Mouse (Mus musculus) liver, embryonic 15.5 days (tissue): ENCODE measurements at regions not wholly inside any gene's neighbourhood (a gene's known extent, or its start where the extent isn't known, plus 50 kb on each side); places are given as distances from the start of the nearest gene placed in this dataset.

ENCODE experiments used
- ATAC-seq: fragments of 200-750 bp; cut with Nextera tagmentation; 2 replicates; pipeline ENCODE4 v1.8.0; 2017; ENCODE audit warnings: moderate number of reproducible peaks, mild to moderate bottlenecking, moderate library complexity; ENCODE audit not compliant: insufficient read depth
- H3K27ac ChIP-seq: fragments of 300-500 bp; sonication (generic); replicated peaks from 2 replicates; pipeline ENCODE4 v1.5.1; 2015; ENCODE audit warnings: mild to moderate bottlenecking, inconsistent platforms
- H3K27me3 ChIP-seq: fragments of 300-500 bp; sonication (generic); 2 replicates; pipeline ENCODE4 v1.6.1; 2015; ENCODE audit warnings: mild to moderate bottlenecking, inconsistent platforms
- H3K36me3 ChIP-seq: fragments of 300-500 bp; sonication (generic); replicated peaks from 2 replicates; pipeline ENCODE4 v1.6.1; 2015; ENCODE audit warnings: moderate library complexity, mild to moderate bottlenecking, inconsistent platforms
- H3K4me1 ChIP-seq: fragments of 300-500 bp; sonication (generic); replicated peaks from 2 replicates; pipeline ENCODE4 v1.6.1; 2015; ENCODE audit warnings: inconsistent platforms
- H3K4me2 ChIP-seq: fragments of 300-500 bp; sonication (generic); 2 replicates; pipeline ENCODE4 v1.6.1; 2015; ENCODE audit warnings: moderate library complexity, mild to moderate bottlenecking, inconsistent platforms
- H3K4me3 ChIP-seq: fragments of 300-500 bp; sonication (generic); replicated peaks from 2 replicates; pipeline ENCODE4 v1.5.1; 2015; ENCODE audit warnings: mild to moderate bottlenecking, inconsistent platforms
- H3K9ac ChIP-seq: fragments of 300-500 bp; sonication (generic); 2 replicates; pipeline ENCODE4 v1.6.1; 2015; ENCODE audit warnings: moderate library complexity, mild to moderate bottlenecking, inconsistent platforms
- H3K9me3 ChIP-seq: fragments of 300-500 bp; sonication (generic); replicated peaks from 2 replicates; pipeline ENCODE4 v1.6.1; 2016; ENCODE audit warnings: inconsistent platforms
- WGBS: fragments of 180-500 bp; shearing (Covaris S2); methylation state at CpG from one replicate; pipeline ENCODE4 v1.1.7; 2015; ENCODE audit warnings: mixed read lengths; ENCODE audit not compliant: insufficient replicate concordance; 5-methylcytosine and 5-hydroxymethylcytosine counted together

GRCm38 (mm10) chr9:86961663-86962062 lies 53.7 kb upstream of the Ripply2 start:
- 46% methylated on average over 3 of the region's 3 CpGs for WGBS
- Histone ChIP-seq H3K4me1 (no peaks in the 10 kb centered on the region), H3K36me3 (no peaks in the 10 kb centered on the region), H3K9ac (no peak overlapping the region), H3K4me2 (no peak overlapping the region), H3K4me3 (no peak overlapping the region), H3K27ac (no peak overlapping the region), H3K27me3 (no peaks in the 10 kb centered on the region), H3K9me3 (no peaks in the 10 kb centered on the region)
- ATAC-seq: no peak

DNA sequence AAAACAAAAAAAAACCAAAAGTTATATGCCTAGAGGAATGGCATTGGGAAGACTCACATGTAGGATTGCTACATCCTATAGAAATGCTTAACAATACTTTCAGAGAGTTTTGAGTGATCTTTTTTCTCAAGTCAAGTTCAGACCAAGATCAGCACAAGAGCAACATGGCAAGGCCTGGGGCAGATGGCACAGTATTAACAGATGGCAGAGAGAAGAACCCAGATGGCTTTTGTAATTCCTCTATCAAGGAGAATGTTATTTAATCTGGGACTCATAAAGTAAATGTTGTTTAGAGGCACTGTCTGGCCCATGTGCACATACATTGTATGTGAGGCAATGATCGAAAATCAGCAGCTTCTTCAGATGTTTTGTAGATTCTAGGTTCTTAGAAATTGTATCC lies 58.3 kb upstream of the Ripply2 start:
- H3K27me3 ChIP-seq: no peaks in the 10 kb centered on the region
- no peaks in the 10 kb centered on the region for H3K9me3 ChIP-seq
- no peaks in the 10 kb centered on the region for H3K36me3 ChIP-seq
- ATAC-seq: no peak
- no peak overlapping the region for H3K4me3 ChIP-seq
- no peak overlapping the region for H3K9ac ChIP-seq
- no peak overlapping the region for H3K4me2 ChIP-seq
- WGBS: 51% methylated on average over 1 of the region's 1 CpGs
- no peaks in the 10 kb centered on the region for H3K4me1 ChIP-seq
- H3K27ac ChIP-seq: no peak overlapping the region

GRCm38 (mm10) chr9:86955720-86956119 lies 59.6 kb upstream of the Ripply2 start:
- Histone ChIP-seq H3K4me2 (no peak overlapping the region), H3K27ac (no peak overlapping the region), H3K9me3 (no peaks in the 10 kb centered on the region), H3K27me3 (no peaks in the 10 kb centered on the region), H3K9ac (no peak overlapping the region), H3K36me3 (no peaks in the 10 kb centered on the region), H3K4me3 (no peak overlapping the region), H3K4me1 (no peaks in the 10 kb centered on the region)
- no peak for ATAC-seq
- WGBS: 61% methylated on average over 3 of the region's 3 CpGs

DNA sequence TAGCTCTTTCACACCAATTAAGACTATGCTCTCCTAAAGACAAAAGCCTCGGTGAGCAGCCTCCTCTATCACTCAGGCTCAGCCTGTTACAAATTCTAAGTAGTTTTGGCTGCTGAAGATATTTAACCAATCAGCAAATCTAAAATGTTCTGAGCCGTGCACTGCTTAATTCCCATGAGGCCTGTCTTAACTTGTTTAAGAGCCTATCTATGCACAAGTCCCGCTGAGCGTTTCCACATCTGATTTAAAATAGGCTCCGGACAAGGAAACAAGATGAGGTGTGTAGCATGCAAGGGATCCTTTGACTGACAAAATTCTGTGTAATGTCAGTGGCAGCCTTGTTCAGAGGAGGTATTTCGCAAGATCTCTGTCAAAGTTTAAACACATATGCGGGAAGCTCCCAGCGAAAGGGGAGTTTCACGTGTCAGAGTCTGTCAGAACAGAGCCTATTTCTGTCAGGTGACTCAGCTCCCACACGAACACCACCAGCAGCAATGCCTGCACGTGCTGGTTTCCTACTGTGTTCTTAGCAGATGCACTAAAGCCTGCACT lies 63.3 kb upstream of the Ripply2 start:
- Histone ChIP-seq H3K4me1 (no peaks in the 10 kb centered on the region), H3K36me3 (no peaks in the 10 kb centered on the region), H3K9ac (no peak overlapping the region), H3K27ac (no peak overlapping the region), H3K4me3 (no peak overlapping the region), H3K27me3 (no peaks in the 10 kb centered on the region), H3K9me3 (no peaks in the 10 kb centered on the region), H3K4me2 (no peak overlapping the region)
- WGBS: 49% methylated on average over 11 of the region's 11 CpGs
- ATAC-seq: peak; percentile 76

- no peak overlapping the region for H3K27ac ChIP-seq
- WGBS: 21% methylated on average over 1 of the region's 1 CpGs
- no peak overlapping the region for H3K4me2 ChIP-seq
- H3K4me3 ChIP-seq: no peak overlapping the region
- no peaks in the 10 kb centered on the region for H3K27me3 ChIP-seq
- no peaks in the 10 kb centered on the region for H3K9me3 ChIP-seq
- H3K4me1 ChIP-seq: no peaks in the 10 kb centered on the region
- H3K36me3 ChIP-seq: no peaks in the 10 kb centered on the region
- no peak for ATAC-seq
- H3K9ac ChIP-seq: no peak overlapping the region
Measured at GRCm38 (mm10) chr9:86949885-86950284, 65.5 kb upstream of the Ripply2 start.

DNA sequence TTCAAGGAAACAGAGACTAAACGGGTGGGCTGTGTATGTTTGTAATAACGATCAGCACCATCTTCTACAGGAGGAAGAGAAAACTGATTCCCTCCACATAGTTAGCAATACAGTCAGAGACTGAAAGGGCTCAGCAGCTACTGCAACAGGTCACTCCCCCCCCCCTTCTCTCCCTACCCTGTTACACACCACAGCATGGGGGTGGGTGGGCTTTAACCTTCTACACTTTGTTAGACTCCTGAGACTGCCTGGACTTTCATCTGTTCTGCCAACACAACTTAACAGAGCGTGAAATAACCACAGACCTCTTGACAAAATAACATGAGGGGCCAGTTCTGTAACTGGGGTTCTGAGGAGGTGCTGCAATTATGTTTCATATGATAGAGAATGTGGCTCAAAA lies 50.7 kb upstream of the Snap91 start:
- no peaks in the 10 kb centered on the region for H3K27me3 ChIP-seq
- H3K36me3 ChIP-seq: no peaks in the 10 kb centered on the region
- no peak overlapping the region for H3K4me3 ChIP-seq
- H3K27ac ChIP-seq: no peak overlapping the region
- no peak for ATAC-seq
- no peak overlapping the region for H3K4me2 ChIP-seq
- WGBS: 60% methylated on average over 3 of the region's 3 CpGs
- H3K9ac ChIP-seq: no peak overlapping the region
- no peaks in the 10 kb centered on the region for H3K4me1 ChIP-seq
- no peaks in the 10 kb centered on the region for H3K9me3 ChIP-seq
